Mouse (Mus musculus) kidney, adult 9 months (tissue): Measurements from ENCODE around the gene Cpne1.
"Not testable (repeated sequence)": the region's sequence is repeated elsewhere in the genome, so short reads cannot be mapped to it uniquely, and the experiment has no call there.

Experiments
- DNase-seq: peaks from one replicate; pipeline ENCODE4 v3.0.0; 2022

Gene Cpne1

GRCm38 (mm10) chr2:156111358-156112079 is at the start of gene Cpne1, which contains the start of gene Rbm12:
Gene Cpne1 (minus strand): TSS chr2:156111965.
Gene Rbm12 (minus strand): TSS chr2:156111978.
- peak; percentile 90 for DNase-seq

GRCm38 (mm10) chr2:156151538-156151937 is 39.8 kb upstream of the Cpne1 start:
- no peak for DNase-seq

- no peak for DNase-seq
These were observed 35.7 kb upstream of the Cpne1 start for GRCm38 (mm10) chr2:156147316-156147915.

GRCm38 (mm10) chr2:156146272-156146989 is 34.7 kb upstream of the Cpne1 start:
- no peak for DNase-seq

GRCm38 (mm10) chr2:156145486-156146130 is 33.8 kb upstream of the Cpne1 start:
- no peak for DNase-seq

- DNase-seq = peak; percentile 90
These were observed 32.4 kb upstream of the Cpne1 start, which contains the start of the genes Romo1 and Nfs1 for GRCm38 (mm10) chr2:156143953-156144724. Gene Romo1 (plus strand): TSS chr2:156144039. Gene Nfs1 (minus strand): TSS chr2:156144186.

- DNase-seq = no peak
These were observed 31.6 kb upstream of the Cpne1 start for GRCm38 (mm10) chr2:156143367-156143766.

- DNase-seq = no peak
These were observed 31.1 kb upstream of the Cpne1 start for GRCm38 (mm10) chr2:156142820-156143219.

GRCm38 (mm10) chr2:156135695-156136094 is 23.9 kb upstream of the Cpne1 start:
- DNase-seq = no peak

- no peak for DNase-seq
These were observed 22.4 kb upstream of the Cpne1 start for GRCm38 (mm10) chr2:156134161-156134560.

GRCm38 (mm10) chr2:156126992-156127391 is 15.2 kb upstream of the Cpne1 start, which contains the start of gene Gm28036:
Gene Gm28036 (minus strand): TSS chr2:156127092.
- DNase-seq = no peak

- DNase-seq = peak; percentile 71
These were observed 12.0 kb upstream of the Cpne1 start for GRCm38 (mm10) chr2:156123731-156124130.

GRCm38 (mm10) chr2:156119566-156119965 is 7.8 kb upstream of the Cpne1 start:
- DNase-seq = no peak

GRCm38 (mm10) chr2:156112080-156112423 is 287 bp upstream of the Cpne1 start:
- DNase-seq = not testable (repeated sequence)

GRCm38 (mm10) chr2:156110627-156111357 is 973 bp downstream of the Cpne1 start:
- peak; percentile 17 for DNase-seq

GRCm38 (mm10) chr2:156091926-156092325 is 19.8 kb downstream of the Cpne1 start:
- DNase-seq = no peak

- DNase-seq = no peak
These were observed 22.0 kb downstream of the Cpne1 start for GRCm38 (mm10) chr2:156089799-156090198.

GRCm38 (mm10) chr2:156087391-156088110 is 24.2 kb downstream of the Cpne1 start:
- no peak for DNase-seq

GRCm38 (mm10) chr2:156084541-156084940 is 27.2 kb downstream of the Cpne1 start:
- no peak for DNase-seq

GRCm38 (mm10) chr2:156080391-156080790 is 31.4 kb downstream of the Cpne1 start:
- DNase-seq = no peak

- DNase-seq = no peak
These were observed 32.1 kb downstream of the Cpne1 start for GRCm38 (mm10) chr2:156079674-156080073.
